Mouse (Mus musculus): Measurements from ENCODE around the gene E330017A01Rik. TPM values are rescaled to one million over a fixed set of nuclear protein-coding genes. Genes with fewer than 3 reads are reported as not detected.
A peak's percentile ranks its signal among the peaks of the same experiment; 100 is the strongest.

Gene E330017A01Rik
- polyA plus RNA-seq, 1 experiment from 2014 or later = not detected

- Histone ChIP-seq H3K4me3 (ENCODE audit: low read depth, low read length) (no peak overlapping the region), H3K4me1 (replicated peaks; ENCODE audit: control insufficient read depth, insufficient read depth, low read length) (no peaks in the 10 kb centered on the region), H3K27ac (ENCODE audit: low read depth) (no peak overlapping the region), H3K4me2 (ENCODE audit: low read length) (no peak overlapping the region), H3K36me3 (ENCODE audit: control insufficient read depth, insufficient read depth, low read length) (peaks cover 66% of the 10 kb centered on the region), H3K9ac (ENCODE audit: low read length) (no peak overlapping the region), H3K27me3 (replicated peaks; ENCODE audit: control insufficient read depth, insufficient read depth, low read length) (no peaks in the 10 kb centered on the region), H3K9me3 (ENCODE audit: control insufficient read depth, low read length) (no peaks in the 10 kb centered on the region)
- WGBS = 90% methylated on average over 3 of the region's 3 CpGs
- DNase-seq (ENCODE audit: low spot score) (no peak), ATAC-seq (replicated peaks; ENCODE audit: low FRiP score, low TSS enrichment, low read depth) (no peak)
Observed at GRCm38 (mm10) chr16:58676633-58677032, 38.1 kb upstream of the E330017A01Rik start.

GRCm38 (mm10) chr16:58676156-58676555 lies 37.6 kb upstream of the E330017A01Rik start:
- H3K4me2 ChIP-seq (ENCODE audit: low read length) = no peak overlapping the region
- H3K27ac ChIP-seq (ENCODE audit: low read depth) = no peak overlapping the region
- 90% methylated on average over 7 of the region's 7 CpGs for WGBS
- peaks cover 66% of the 10 kb centered on the region for H3K36me3 ChIP-seq (ENCODE audit: control insufficient read depth, insufficient read depth, low read length)
- H3K27me3 ChIP-seq (replicated peaks; ENCODE audit: control insufficient read depth, insufficient read depth, low read length) = no peaks in the 10 kb centered on the region
- no peaks in the 10 kb centered on the region for H3K9me3 ChIP-seq (ENCODE audit: control insufficient read depth, low read length)
- H3K4me3 ChIP-seq (ENCODE audit: low read depth, low read length) = no peak overlapping the region
- H3K4me1 ChIP-seq (replicated peaks; ENCODE audit: control insufficient read depth, insufficient read depth, low read length) = peaks cover 2% of the 10 kb centered on the region
- ATAC-seq (replicated peaks; ENCODE audit: low FRiP score, low TSS enrichment, low read depth) = no peak
- no peak overlapping the region for H3K9ac ChIP-seq (ENCODE audit: low read length)
- DNase-seq (ENCODE audit: low spot score) = no peak

GRCm38 (mm10) chr16:58675256-58675655 lies 36.7 kb upstream of the E330017A01Rik start:
- no peak for ATAC-seq (replicated peaks; ENCODE audit: low FRiP score, low TSS enrichment, low read depth)
- peaks cover 7% of the 10 kb centered on the region for H3K4me1 ChIP-seq (replicated peaks; ENCODE audit: control insufficient read depth, insufficient read depth, low read length)
- H3K27me3 ChIP-seq (replicated peaks; ENCODE audit: control insufficient read depth, insufficient read depth, low read length) = no peaks in the 10 kb centered on the region
- H3K4me3 ChIP-seq (ENCODE audit: low read depth, low read length) = no peak overlapping the region
- H3K36me3 ChIP-seq (ENCODE audit: control insufficient read depth, insufficient read depth, low read length) = peaks cover 58% of the 10 kb centered on the region
- no peak overlapping the region for H3K9ac ChIP-seq (ENCODE audit: low read length)
- WGBS = 96% methylated on average over 13 of the region's 13 CpGs
- no peak overlapping the region for H3K4me2 ChIP-seq (ENCODE audit: low read length)
- no peak overlapping the region for H3K27ac ChIP-seq (ENCODE audit: low read depth)
- DNase-seq (ENCODE audit: low spot score) = no peak
- no peaks in the 10 kb centered on the region for H3K9me3 ChIP-seq (ENCODE audit: control insufficient read depth, low read length)

GRCm38 (mm10) chr16:58673811-58674410 lies 35.4 kb upstream of the E330017A01Rik start:
- Histone ChIP-seq H3K36me3 (ENCODE audit: control insufficient read depth, insufficient read depth, low read length) (peaks cover 56% of the 10 kb centered on the region), H3K27ac (ENCODE audit: low read depth) (no peak overlapping the region), H3K9me3 (ENCODE audit: control insufficient read depth, low read length) (no peaks in the 10 kb centered on the region), H3K4me1 (replicated peaks; ENCODE audit: control insufficient read depth, insufficient read depth, low read length) (peaks cover 7% of the 10 kb centered on the region), H3K4me3 (ENCODE audit: low read depth, low read length) (no peak overlapping the region), H3K9ac (ENCODE audit: low read length) (no peak overlapping the region), H3K27me3 (replicated peaks; ENCODE audit: control insufficient read depth, insufficient read depth, low read length) (no peaks in the 10 kb centered on the region), H3K4me2 (ENCODE audit: low read length) (no peak overlapping the region)
- no peak for DNase-seq (ENCODE audit: low spot score)
- 89% methylated on average over 15 of the region's 15 CpGs for WGBS
- no peak for ATAC-seq (replicated peaks; ENCODE audit: low FRiP score, low TSS enrichment, low read depth)

- Histone ChIP-seq H3K9me3 (ENCODE audit: control insufficient read depth, low read length) (no peaks in the 10 kb centered on the region), H3K4me2 (ENCODE audit: low read length) (no peak overlapping the region), H3K4me1 (replicated peaks; ENCODE audit: control insufficient read depth, insufficient read depth, low read length) (peaks cover 7% of the 10 kb centered on the region), H3K27ac (ENCODE audit: low read depth) (no peak overlapping the region), H3K4me3 (ENCODE audit: low read depth, low read length) (no peak overlapping the region), H3K9ac (ENCODE audit: low read length) (no peak overlapping the region), H3K27me3 (replicated peaks; ENCODE audit: control insufficient read depth, insufficient read depth, low read length) (no peaks in the 10 kb centered on the region), H3K36me3 (ENCODE audit: control insufficient read depth, insufficient read depth, low read length) (peaks cover 43% of the 10 kb centered on the region)
- no peak for DNase-seq (ENCODE audit: low spot score)
- 91% methylated on average over 13 of the region's 13 CpGs for WGBS
- no peak for ATAC-seq (replicated peaks; ENCODE audit: low FRiP score, low TSS enrichment, low read depth)
Observed at GRCm38 (mm10) chr16:58672396-58672795, 33.9 kb upstream of the E330017A01Rik start.

- Histone ChIP-seq H3K4me2 (ENCODE audit: low read length) (peak overlapping the region; percentile 74), H3K36me3 (ENCODE audit: control insufficient read depth, insufficient read depth, low read length) (peaks cover 33% of the 10 kb centered on the region), H3K27ac (ENCODE audit: low read depth) (no peak overlapping the region), H3K4me1 (replicated peaks; ENCODE audit: control insufficient read depth, insufficient read depth, low read length) (peaks cover 7% of the 10 kb centered on the region), H3K27me3 (replicated peaks; ENCODE audit: control insufficient read depth, insufficient read depth, low read length) (no peaks in the 10 kb centered on the region), H3K4me3 (ENCODE audit: low read depth, low read length) (peak overlapping the region; percentile 88), H3K9ac (ENCODE audit: low read length) (0 out of 2 replicates have a peak overlapping the region, but pooled peaks have one; percentile 76), H3K9me3 (ENCODE audit: control insufficient read depth, low read length) (no peaks in the 10 kb centered on the region)
- DNase-seq (ENCODE audit: low spot score) (no peak), ATAC-seq (replicated peaks; ENCODE audit: low FRiP score, low TSS enrichment, low read depth) (no peak)
- 75% methylated on average over 8 of the region's 8 CpGs for WGBS
Observed at GRCm38 (mm10) chr16:58671212-58671985, 32.9 kb upstream of the E330017A01Rik start.

GRCm38 (mm10) chr16:58670643-58671042 lies 32.1 kb upstream of the E330017A01Rik start:
- Histone ChIP-seq H3K9me3 (ENCODE audit: control insufficient read depth, low read length) (no peaks in the 10 kb centered on the region), H3K4me3 (ENCODE audit: low read depth, low read length) (peak overlapping the region; percentile 88), H3K4me2 (ENCODE audit: low read length) (peak overlapping the region; percentile 74), H3K27me3 (replicated peaks; ENCODE audit: control insufficient read depth, insufficient read depth, low read length) (no peaks in the 10 kb centered on the region), H3K27ac (ENCODE audit: low read depth) (peak overlapping the region; percentile 79), H3K9ac (ENCODE audit: low read length) (peak overlapping the region; percentile 76), H3K4me1 (replicated peaks; ENCODE audit: control insufficient read depth, insufficient read depth, low read length) (peaks cover 7% of the 10 kb centered on the region), H3K36me3 (ENCODE audit: control insufficient read depth, insufficient read depth, low read length) (peaks cover 25% of the 10 kb centered on the region)
- DNase-seq (ENCODE audit: low spot score) = no peak
- under 1% methylated on average over 25 of the region's 25 CpGs for WGBS
- peak; percentile 28 for ATAC-seq (replicated peaks; ENCODE audit: low FRiP score, low TSS enrichment, low read depth)

- no peaks in the 10 kb centered on the region for H3K27me3 ChIP-seq (replicated peaks; ENCODE audit: control insufficient read depth, insufficient read depth, low read length)
- H3K27ac ChIP-seq (ENCODE audit: low read depth) = peak within 1 kb of the TSS; percentile 79
- H3K4me3 ChIP-seq (ENCODE audit: low read depth, low read length) = peak within 1 kb of the TSS; percentile 88
- H3K9me3 ChIP-seq (ENCODE audit: control insufficient read depth, low read length) = no peaks in the 10 kb centered on the region
- H3K9ac ChIP-seq (ENCODE audit: low read length) = peak within 1 kb of the TSS; percentile 76
- DNase-seq (ENCODE audit: low spot score) (peak; percentile 91), ATAC-seq (replicated peaks; ENCODE audit: low FRiP score, low TSS enrichment, low read depth) (peak; percentile 98)
- H3K36me3 ChIP-seq (ENCODE audit: control insufficient read depth, insufficient read depth, low read length) = peaks cover 21% of the 10 kb centered on the region
- H3K4me2 ChIP-seq (ENCODE audit: low read length) = peak within 1 kb of the TSS; percentile 74
- peaks cover 7% of the 10 kb centered on the region for H3K4me1 ChIP-seq (replicated peaks; ENCODE audit: control insufficient read depth, insufficient read depth, low read length)
- under 1% methylated on average over 35 of the region's 51 CpGs for WGBS
Observed at GRCm38 (mm10) chr16:58669917-58670630, 31.5 kb upstream of the E330017A01Rik start, which contains the start of gene Cpox. Gene Cpox, plus strand, starts transcription at chr16:58670292.

Data from intestine, embryonic 14.5 days (tissue).